Mouse (Mus musculus): ENCODE data around the gene Ttyh1.

The Ttyh1 gene

DNA sequence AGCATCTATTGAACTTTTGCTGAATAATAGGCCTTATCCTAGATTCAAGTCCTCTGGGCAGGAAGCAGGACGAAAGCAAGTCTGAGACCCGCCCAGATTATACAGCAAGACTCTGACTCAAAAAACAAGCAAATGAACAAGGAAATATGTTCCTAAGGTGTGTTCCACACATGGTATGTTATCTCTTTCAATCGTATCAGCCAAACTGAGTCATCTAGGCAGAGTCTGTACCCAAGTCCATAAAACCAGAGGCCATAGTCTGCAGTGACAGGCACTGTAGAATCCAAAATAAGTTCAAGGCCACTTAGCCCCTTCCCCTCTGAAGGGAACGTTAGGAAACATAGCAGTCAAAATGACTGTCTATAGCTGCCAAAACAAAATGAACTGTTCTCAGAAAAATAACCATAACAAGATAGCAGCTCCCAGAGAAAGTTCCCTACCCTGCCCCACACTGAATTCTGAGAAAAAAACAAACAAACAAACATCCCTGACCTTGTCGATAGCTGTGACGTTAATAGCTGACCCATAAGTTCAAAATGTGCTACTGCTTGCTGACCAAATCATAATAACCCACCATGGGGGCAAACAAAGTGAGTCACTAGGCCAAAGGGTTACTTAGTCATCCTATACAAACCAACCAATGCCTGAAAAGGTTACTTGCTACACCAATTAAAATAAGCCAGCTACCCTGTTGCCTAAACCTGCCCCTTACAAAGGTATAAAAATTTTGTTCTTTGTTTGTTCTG is 51.2 kb downstream of the Ttyh1 start:
- DNase-seq (ENCODE audit: low spot score): no peak

- DNase-seq (ENCODE audit: low spot score): no peak
Measured at GRCm38 (mm10) chr7:4178438-4178837, 59.2 kb downstream of the Ttyh1 start.
